ENCODE assay signal across 10 mouse cellular contexts in the genomic region with DNA sequence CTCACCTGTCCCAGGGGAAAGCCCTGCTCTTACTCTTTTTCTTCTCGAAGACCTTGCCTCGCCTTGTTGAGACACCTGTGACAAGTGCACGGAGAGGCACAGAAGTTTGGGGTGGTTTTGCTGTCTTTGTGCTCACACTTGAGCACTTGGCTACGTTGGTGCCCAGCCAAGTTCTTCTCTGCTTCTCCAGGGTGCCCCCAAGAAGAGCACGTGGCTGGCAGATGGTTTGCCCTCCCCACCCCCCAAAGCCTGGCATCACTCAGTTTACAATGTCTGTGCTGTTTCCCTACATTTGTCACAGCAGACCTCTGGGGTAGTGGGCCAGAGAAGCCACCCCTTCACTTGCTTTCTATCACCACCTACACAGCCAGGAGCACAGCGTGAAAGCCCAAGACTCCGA. TPM values are rescaled to one million over a fixed set of nuclear protein-coding genes. Genes with fewer than 3 reads are reported as not detected.
DNase-seq lines count a peak whose midpoint lies in the region; ATAC-seq and TF ChIP-seq lines count a peak whose summit lies in the region.
"Had no signal": no experiment of that assay in that cellular context is flagged by ENCODE, and none has a peak within 500 bp of the region (broad histone marks: within the 10 kb centered on the region; RNA-seq: fewer than 3 reads in every experiment).

No protein-coding gene starts in this region.

- ATAC-seq in heart, embryonic 16.5 days (replicated peaks; ENCODE audit: extremely low read depth, insufficient read depth, low FRiP score) = no peak
- no peak for ATAC-seq in embryonic facial prominence, embryonic 15.5 days (ENCODE audit: insufficient number of reproducible peaks, low FRiP score, low TSS enrichment, low read depth)
- ATAC-seq in limb, embryonic 11.5 days (ENCODE audit: insufficient number of reproducible peaks, low FRiP score, low TSS enrichment, low read depth) = no peak
- ATAC-seq in megakaryocyte, adult 5-6 weeks (ENCODE audit: poor library complexity, severe bottlenecking) = no peak
- no peak for ATAC-seq in liver, embryonic 11.5 days (replicated peaks; ENCODE audit: low FRiP score)

- no peaks in the 10 kb centered on the region for H3K9me3 ChIP-seq in heart, embryonic 16.5 days (replicated peaks; ENCODE audit: control insufficient read depth, low read length)
- H3K9me3 ChIP-seq in embryonic facial prominence, embryonic 15.5 days (replicated peaks) = no peaks in the 10 kb centered on the region
- no peaks in the 10 kb centered on the region for H3K9me3 ChIP-seq in limb, embryonic 11.5 days (ENCODE audit: control insufficient read depth, low read length)
- H3K9me3 ChIP-seq in liver, embryonic 11.5 days (ENCODE audit: control insufficient read depth, low read length) = no peaks in the 10 kb centered on the region

- WGBS in heart, embryonic 16.5 days = 79% methylated on average over 7 of the region's 7 CpGs
- 42% methylated on average over 7 of the region's 7 CpGs for WGBS in embryonic facial prominence, embryonic 15.5 days
- WGBS in limb, embryonic 11.5 days = 83% methylated on average over 7 of the region's 7 CpGs
- WGBS in liver, embryonic 11.5 days = 72% methylated on average over 7 of the region's 7 CpGs

- H3K27ac ChIP-seq in heart, embryonic 16.5 days (ENCODE audit: low read length) = no peak overlapping the region
- peak overlapping the region; percentile 14; the same call in 1 of the 2 replicates for H3K27ac ChIP-seq in embryonic facial prominence, embryonic 15.5 days (replicated peaks)
- no peak overlapping the region for H3K27ac ChIP-seq in limb, embryonic 11.5 days (replicated peaks; ENCODE audit: low read depth, low read length)
- H3K27ac ChIP-seq in liver, embryonic 11.5 days (ENCODE audit: low read depth, low read length) = no peak overlapping the region
- H3K27ac ChIP-seq: kidney, postnatal 0 days had no signal

- no peaks in the 10 kb centered on the region for H3K36me3 ChIP-seq in heart, embryonic 16.5 days (ENCODE audit: control insufficient read depth, insufficient read depth)
- H3K36me3 ChIP-seq in embryonic facial prominence, embryonic 15.5 days = no peaks in the 10 kb centered on the region
- H3K36me3 ChIP-seq in limb, embryonic 11.5 days (ENCODE audit: control insufficient read depth, insufficient read depth, low read length) = no peaks in the 10 kb centered on the region
- no peaks in the 10 kb centered on the region for H3K36me3 ChIP-seq in liver, embryonic 11.5 days (ENCODE audit: control insufficient read depth, insufficient read depth, low read length)
- H3K36me3 ChIP-seq: G1E had no signal

- H3K4me3 ChIP-seq in heart, embryonic 16.5 days (ENCODE audit: low read length) = no peak overlapping the region
- peak overlapping the region; percentile 68 for H3K4me3 ChIP-seq in embryonic facial prominence, embryonic 15.5 days (replicated peaks)
- peak overlapping the region; percentile 67 for H3K4me3 ChIP-seq in limb, embryonic 11.5 days (ENCODE audit: low read depth, low read length)
- no peak overlapping the region for H3K4me3 ChIP-seq in liver, embryonic 11.5 days (ENCODE audit: low read depth, low read length)

- TF ChIP-seq CTCF in brain, embryonic 14.5 days (IDR thresholded peaks at IDR 0.05; ENCODE audit: borderline replicate concordance, extremely low read depth, insufficient read depth, insufficient read length) = no peak

- H3K4me1 ChIP-seq in heart, embryonic 16.5 days (ENCODE audit: control insufficient read depth, insufficient read depth, low read length) = peaks cover 8% of the 10 kb centered on the region; the same call in 1 of the 2 replicates
- peaks cover 38% of the 10 kb centered on the region for H3K4me1 ChIP-seq in embryonic facial prominence, embryonic 15.5 days
- H3K4me1 ChIP-seq in limb, embryonic 11.5 days (ENCODE audit: control insufficient read depth, insufficient read depth, low read length) = peaks cover 14% of the 10 kb centered on the region; the same call in 1 of the 2 replicates
- peaks cover 4% of the 10 kb centered on the region; the same call in 1 of the 2 replicates for H3K4me1 ChIP-seq in liver, embryonic 11.5 days (replicated peaks; ENCODE audit: control insufficient read depth, insufficient read depth, low read length)

- no peaks in the 10 kb centered on the region for H3K27me3 ChIP-seq in heart, embryonic 16.5 days (ENCODE audit: control insufficient read depth, insufficient read depth, low read length)
- H3K27me3 ChIP-seq in embryonic facial prominence, embryonic 15.5 days = no peaks in the 10 kb centered on the region
- no peaks in the 10 kb centered on the region for H3K27me3 ChIP-seq in limb, embryonic 11.5 days (ENCODE audit: control insufficient read depth, insufficient read depth, low read length)
- H3K27me3 ChIP-seq in liver, embryonic 11.5 days (replicated peaks; ENCODE audit: control insufficient read depth, insufficient read depth, low read length) = peaks cover 28% of the 10 kb centered on the region

- no peak overlapping the region for H3K9ac ChIP-seq in heart, embryonic 16.5 days (ENCODE audit: low read length)
- no peak overlapping the region for H3K9ac ChIP-seq in embryonic facial prominence, embryonic 15.5 days
- H3K9ac ChIP-seq in limb, embryonic 11.5 days (ENCODE audit: low read length) = no peak overlapping the region
- no peak overlapping the region for H3K9ac ChIP-seq in liver, embryonic 11.5 days (ENCODE audit: low read depth, low read length)

- peak overlapping the region; percentile 78 for H3K4me2 ChIP-seq in heart, embryonic 16.5 days (ENCODE audit: low read depth, low read length)
- H3K4me2 ChIP-seq in embryonic facial prominence, embryonic 15.5 days (replicated peaks) = peak overlapping the region; percentile 99
- H3K4me2 ChIP-seq in limb, embryonic 11.5 days (ENCODE audit: low read depth, severe bottlenecking) = peak overlapping the region; percentile 100
- H3K4me2 ChIP-seq in liver, embryonic 11.5 days = no peak overlapping the region

- no peak for DNase-seq in heart, adult 8-10 months (ENCODE audit: low spot score)
- DNase-seq in brain, embryonic 14.5 days (ENCODE audit: low read depth) = peak; percentile 76
- DNase-seq in limb, embryonic 11.5 days (ENCODE audit: low spot score) = no peak
- no peak for DNase-seq in adipocyte (ENCODE audit: low spot score)
- DNase-seq in liver, embryonic 11.5 days (ENCODE audit: low spot score) = no peak

- TF ChIP-seq POLR2A in brain, embryonic 14.5 days (IDR thresholded peaks at IDR 0.05; ENCODE audit: borderline replicate concordance, extremely low read depth, insufficient read depth, insufficient read length, poor library complexity, severe bottlenecking) = no peak

RNA-seq across cellular contexts. Expression of gene Adamts17, which starts 1.6 kb away (rescaled TPM):
- 4.7 and 5.5 TPM in 2 replicates for polyA plus RNA-seq in heart, embryonic 16.5 days (2015; fragmentation: Nextera tagmentation; extraction: Ambion mirVana)
- total RNA-seq in heart, adult 8-10 months (2022) = 1 to 10 TPM in 1 of 4 experiments, under 1 TPM in 3; 0.52 to 1.4 (median 0.63) TPM
- polyA plus RNA-seq in brain, embryonic 14.5 days (2012; rRNA removed) = 3.0 and 4.5 TPM in 2 replicates
- 12.7 and 17.4 TPM in 2 replicates for polyA plus RNA-seq in embryonic facial prominence, embryonic 15.5 days (2015; fragmentation: Nextera tagmentation; extraction: Ambion mirVana)
- 7.7 and 8.4 TPM in 2 replicates for polyA plus RNA-seq in limb, embryonic 11.5 days (2014; fragmentation: Nextera tagmentation; extraction: Ambion mirVana)
- not detected in 2 replicates for total RNA-seq in megakaryocyte, adult 5-6 weeks (2015)
- 0.07 TPM in 1 of 2 replicates, not detected in the other for total RNA-seq in megakaryocyte, adult 5-6 weeks (2017)
- polyA plus RNA-seq in liver, embryonic 11.5 days (2014; fragmentation: Nextera tagmentation; extraction: Ambion mirVana) = 1.5 and 2.2 TPM in 2 replicates
- polyA plus RNA-seq: G1E had no signal

Comparison
In these comparisons a context has a peak if more than half of its experiments do, and no peak if none do; other contexts are left out.
1. H3K4me3 ChIP-seq: peak in embryonic facial prominence, embryonic 15.5 days (single experiment) and limb, embryonic 11.5 days (single experiment); none in heart, embryonic 16.5 days (single experiment) and liver, embryonic 11.5 days (single experiment).